Mouse (Mus musculus): ENCODE measurements around the gene Il1b.
A peak's percentile ranks its signal among the peaks of the same experiment; 100 is the strongest.

Gene Il1b

GRCm38 (mm10) chr2:129371039-129371438 lies at the start of gene Il1b:
Gene Il1b, minus strand, starts transcription at chr2:129371139.
- no peak for DNase-seq

- no peak for DNase-seq
Measured at GRCm38 (mm10) chr2:129419361-129419880, 48.5 kb upstream of the Il1b start.

- no peak for DNase-seq
Measured at GRCm38 (mm10) chr2:129414593-129414992, 43.7 kb upstream of the Il1b start.

GRCm38 (mm10) chr2:129413488-129413887 lies 42.5 kb upstream of the Il1b start:
- no peak for DNase-seq

GRCm38 (mm10) chr2:129411651-129412050 lies 40.7 kb upstream of the Il1b start:
- DNase-seq: no peak

- DNase-seq: no peak
Measured at GRCm38 (mm10) chr2:129410344-129410743, 39.4 kb upstream of the Il1b start.

- peak; percentile 90 for DNase-seq
Measured at GRCm38 (mm10) chr2:129408476-129408875, 37.5 kb upstream of the Il1b start.

- no peak for DNase-seq
Measured at GRCm38 (mm10) chr2:129407596-129407995, 36.7 kb upstream of the Il1b start.

- no peak for DNase-seq
Measured at GRCm38 (mm10) chr2:129406508-129406907, 35.6 kb upstream of the Il1b start.

GRCm38 (mm10) chr2:129403786-129404185 lies 32.8 kb upstream of the Il1b start:
- DNase-seq: no peak

GRCm38 (mm10) chr2:129402330-129402729 lies 31.4 kb upstream of the Il1b start:
- DNase-seq: no peak

- DNase-seq: no peak
Measured at GRCm38 (mm10) chr2:129401803-129402202, 30.9 kb upstream of the Il1b start.

- no peak for DNase-seq
Measured at GRCm38 (mm10) chr2:129398176-129398575, 27.2 kb upstream of the Il1b start.

- peak; percentile 82 to 85 for DNase-seq
Measured at GRCm38 (mm10) chr2:129393524-129393923, 22.6 kb upstream of the Il1b start.

GRCm38 (mm10) chr2:129390161-129390560 lies 19.2 kb upstream of the Il1b start:
- DNase-seq: no peak

GRCm38 (mm10) chr2:129389323-129389722 lies 18.4 kb upstream of the Il1b start:
- no peak for DNase-seq

GRCm38 (mm10) chr2:129385331-129385730 lies 14.4 kb upstream of the Il1b start:
- DNase-seq: no peak

- no peak for DNase-seq
Measured at GRCm38 (mm10) chr2:129384272-129384660, 13.3 kb upstream of the Il1b start.

GRCm38 (mm10) chr2:129383512-129384271 lies 12.8 kb upstream of the Il1b start:
- peak; percentile 58 to 65 for DNase-seq

- DNase-seq: no peak
Measured at GRCm38 (mm10) chr2:129380746-129381474, 10.0 kb upstream of the Il1b start.

- no peak for DNase-seq
Measured at GRCm38 (mm10) chr2:129380211-129380610, 9.3 kb upstream of the Il1b start.

GRCm38 (mm10) chr2:129373307-129373706 lies 2.4 kb upstream of the Il1b start:
- DNase-seq: no peak

- DNase-seq: no peak
Measured at GRCm38 (mm10) chr2:129369615-129370014, 1.3 kb downstream of the Il1b start.

GRCm38 (mm10) chr2:129368795-129369194 lies 2.1 kb downstream of the Il1b start:
- peak; percentile 61 to 67 for DNase-seq

Measured in cerebellum, postnatal 10 days (tissue).